Comparison of ENCODE assay signal across 10 mouse cellular contexts in genomic region chr5:123019336-123020016, GRCm38 (mm10). TPM values are rescaled to one million over a fixed set of nuclear protein-coding genes. Genes with fewer than 3 reads are reported as not detected.
DNase-seq lines count a peak whose midpoint lies in the region; ATAC-seq and TF ChIP-seq lines count a peak whose summit lies in the region.
"Had no signal": no experiment of that assay in that cellular context is flagged by ENCODE, and none has a peak within 500 bp of the region (broad histone marks: within the 10 kb centered on the region; RNA-seq: fewer than 3 reads in every experiment).

No protein-coding gene starts in this region.

- H3K9ac ChIP-seq in lung, embryonic 14.5 days, result peak overlapping the region; percentile 9; the same call in 1 of the 2 replicates
- H3K9ac ChIP-seq in limb, embryonic 14.5 days (ENCODE audit: low read depth, low read length, severe bottlenecking), result peak overlapping the region; percentile 28; the same call in 1 of the 2 replicates
- no peak overlapping the region for H3K9ac ChIP-seq in neural tube, embryonic 15.5 days (replicated peaks)

- TF ChIP-seq POLR2A in lung, adult 2 months (IDR thresholded peaks at IDR 0.05; ENCODE audit: borderline replicate concordance, extremely low read depth, low read depth, low read length), result no peak
- no peak for TF ChIP-seq POLR2A in limb, embryonic 14.5 days (IDR thresholded peaks at IDR 0.05; ENCODE audit: borderline replicate concordance, extremely low read depth, insufficient read depth, insufficient read length)

- H3K4me3 ChIP-seq in lung, embryonic 14.5 days (ENCODE audit: low read depth, low read length), result no peak overlapping the region
- H3K4me3 ChIP-seq in lung, adult 2 months (replicated peaks; ENCODE audit: extremely low read depth, low read depth, low read length), result no peak overlapping the region
- no peak overlapping the region for H3K4me3 ChIP-seq in limb, embryonic 14.5 days (replicated peaks; ENCODE audit: low read length)
- no peak overlapping the region for H3K4me3 ChIP-seq in neural tube, embryonic 15.5 days (replicated peaks)

- DNase-seq in lung, embryonic 14.5 days, result peak; percentile 40
- no peak for DNase-seq in lung, adult 2 months
- peak; percentile 60 to 66 for DNase-seq in heart, adult 18-20 months
- no peak for DNase-seq in limb, embryonic 14.5 days (ENCODE audit: low spot score)
- no peak for DNase-seq in kidney, adult 18-20 months
- DNase-seq in thymus, postnatal 14 days, result no peak
- DNase-seq in spleen, postnatal 10 days (ENCODE audit: low spot score in 2 of 2), result no peak

- peaks cover 14% of the 10 kb centered on the region for H3K4me1 ChIP-seq in lung, embryonic 14.5 days (ENCODE audit: insufficient read depth)
- H3K4me1 ChIP-seq in lung, adult 2 months (ENCODE audit: control insufficient read depth, insufficient read depth, low read length), result peaks cover 24% of the 10 kb centered on the region
- H3K4me1 ChIP-seq in limb, embryonic 14.5 days (ENCODE audit: control insufficient read depth, insufficient read depth, low read length), result peaks cover 32% of the 10 kb centered on the region
- H3K4me1 ChIP-seq in neural tube, embryonic 15.5 days, result peaks cover 33% of the 10 kb centered on the region

- H3K36me3 ChIP-seq in lung, embryonic 14.5 days (ENCODE audit: insufficient read depth), result no peaks in the 10 kb centered on the region
- H3K36me3 ChIP-seq in limb, embryonic 14.5 days (ENCODE audit: control insufficient read depth, insufficient read depth, low read length), result no peaks in the 10 kb centered on the region
- no peaks in the 10 kb centered on the region for H3K36me3 ChIP-seq in neural tube, embryonic 15.5 days

- no peak overlapping the region for H3K4me2 ChIP-seq in lung, embryonic 14.5 days
- peak overlapping the region; percentile 1; the same call in 1 of the 2 replicates for H3K4me2 ChIP-seq in limb, embryonic 14.5 days (replicated peaks; ENCODE audit: low read depth, low read length, severe bottlenecking)
- no peak overlapping the region for H3K4me2 ChIP-seq in neural tube, embryonic 15.5 days

- H3K9me3 ChIP-seq in lung, embryonic 14.5 days (ENCODE audit: low read depth, low read length), result no peaks in the 10 kb centered on the region
- H3K9me3 ChIP-seq in limb, embryonic 14.5 days (ENCODE audit: control insufficient read depth, low read length), result no peaks in the 10 kb centered on the region
- H3K9me3 ChIP-seq in neural tube, embryonic 15.5 days (replicated peaks), result no peaks in the 10 kb centered on the region
- H3K9me3 ChIP-seq: G1E had no signal

- no peak overlapping the region; the same call in 1 of the 2 replicates for H3K27ac ChIP-seq in lung, embryonic 14.5 days (ENCODE audit: low read depth)
- H3K27ac ChIP-seq in limb, embryonic 14.5 days (replicated peaks; ENCODE audit: low read depth, low read length), result peak overlapping the region; percentile 67
- H3K27ac ChIP-seq in neural tube, embryonic 15.5 days (replicated peaks), result peak overlapping the region; percentile 66

- TF ChIP-seq CTCF in lung, embryonic 14.5 days (IDR thresholded peaks at IDR 0.05; ENCODE audit: low read depth), result no peak
- TF ChIP-seq CTCF in lung, adult 2 months (IDR thresholded peaks at IDR 0.05; ENCODE audit: insufficient read depth, low read length), result no peak

- no peaks in the 10 kb centered on the region for H3K27me3 ChIP-seq in lung, embryonic 14.5 days (ENCODE audit: insufficient read depth, low read length)
- H3K27me3 ChIP-seq in limb, embryonic 14.5 days (ENCODE audit: control insufficient read depth, insufficient read depth, low read length), result no peaks in the 10 kb centered on the region
- no peaks in the 10 kb centered on the region for H3K27me3 ChIP-seq in neural tube, embryonic 15.5 days (replicated peaks)

- 40% methylated on average over 10 of the region's 10 CpGs for WGBS in lung, embryonic 14.5 days
- 20% methylated on average over 10 of the region's 10 CpGs for whole genome bisulfite sequencing in lung, adult 2 months
- WGBS in limb, embryonic 14.5 days, result 42% methylated on average over 10 of the region's 10 CpGs
- 51% methylated on average over 10 of the region's 10 CpGs for WGBS in neural tube, embryonic 15.5 days

- no peak for ATAC-seq in lung, embryonic 14.5 days (ENCODE audit: insufficient read depth)
- no peak for ATAC-seq in limb, embryonic 14.5 days (ENCODE audit: low FRiP score, low read depth)
- no peak for ATAC-seq in neural tube, embryonic 15.5 days (ENCODE audit: low FRiP score)

RNA-seq across cellular contexts. Expression of gene Orai1, which starts 4.6 kb away (rescaled TPM):
- 16.8 and 18.2 TPM in 2 replicates for polyA plus RNA-seq in lung, embryonic 14.5 days (2014; fragmentation: Nextera tagmentation; extraction: Ambion mirVana)
- polyA plus RNA-seq in lung, adult 2 months (2012; rRNA removed), result 113 and 137 TPM in 2 replicates
- 10 to 100 TPM; 12.2 to 12.5 TPM for total RNA-seq in heart, adult 18-20 months (2021)
- polyA plus RNA-seq in limb, embryonic 14.5 days (2012; rRNA removed), result 25.0 and 35.0 TPM in 2 replicates
- polyA plus RNA-seq in limb, embryonic 14.5 days (2014; fragmentation: Nextera tagmentation; extraction: Ambion mirVana), result 20.7 and 20.9 TPM in 2 replicates
- polyA plus RNA-seq in neural tube, embryonic 15.5 days (2015; fragmentation: Nextera tagmentation; extraction: Ambion mirVana), result 14.1 and 14.2 TPM in 2 replicates

RNA-seq across cellular contexts. Expression of gene Morn3, which starts 27.3 kb away (rescaled TPM):
- 0.72 TPM in 1 of 2 replicates, not detected in the other for polyA plus RNA-seq in lung, embryonic 14.5 days (2014; fragmentation: Nextera tagmentation; extraction: Ambion mirVana)
- 0.77 and 2.9 TPM in 2 replicates for polyA plus RNA-seq in lung, adult 2 months (2012; rRNA removed)
- not detected for total RNA-seq in heart, adult 18-20 months (2021)
- not detected in 2 replicates for polyA plus RNA-seq in limb, embryonic 14.5 days (2012; rRNA removed)
- not detected in 2 replicates for polyA plus RNA-seq in limb, embryonic 14.5 days (2014; fragmentation: Nextera tagmentation; extraction: Ambion mirVana)
- polyA plus RNA-seq in neural tube, embryonic 15.5 days (2015; fragmentation: Nextera tagmentation; extraction: Ambion mirVana), result 0.68 TPM in 1 of 2 replicates, not detected in the other
- total RNA-seq: G1E; left cerebral cortex, postnatal 10 days had no signal
- polyA plus RNA-seq: G1E had no signal

RNA-seq across cellular contexts. Expression of gene Kdm2b, which starts 29.9 kb away (rescaled TPM):
- 38.5 and 46.7 TPM in 2 replicates for polyA plus RNA-seq in lung, embryonic 14.5 days (2014; fragmentation: Nextera tagmentation; extraction: Ambion mirVana)
- polyA plus RNA-seq in lung, adult 2 months (2012; rRNA removed), result 16.6 and 20.1 TPM in 2 replicates
- total RNA-seq in heart, adult 18-20 months (2021), result 10 to 100 TPM; 10.6 to 14.2 TPM
- polyA plus RNA-seq in limb, embryonic 14.5 days (2012; rRNA removed), result 40.9 and 45.8 TPM in 2 replicates
- polyA plus RNA-seq in limb, embryonic 14.5 days (2014; fragmentation: Nextera tagmentation; extraction: Ambion mirVana), result 37.0 and 41.7 TPM in 2 replicates
- 81.4 and 89.2 TPM in 2 replicates for polyA plus RNA-seq in neural tube, embryonic 15.5 days (2015; fragmentation: Nextera tagmentation; extraction: Ambion mirVana)

RNA-seq across cellular contexts. Expression of gene Tmem120b, which starts 48.7 kb away (rescaled TPM):
- polyA plus RNA-seq in lung, embryonic 14.5 days (2014; fragmentation: Nextera tagmentation; extraction: Ambion mirVana), result 8.2 and 10.0 TPM in 2 replicates
- 10.4 and 12.1 TPM in 2 replicates for polyA plus RNA-seq in lung, adult 2 months (2012; rRNA removed)
- 10 to 100 TPM; 10.1 to 10.3 TPM for total RNA-seq in heart, adult 18-20 months (2021)
- polyA plus RNA-seq in limb, embryonic 14.5 days (2012; rRNA removed), result 21.0 and 21.8 TPM in 2 replicates
- polyA plus RNA-seq in limb, embryonic 14.5 days (2014; fragmentation: Nextera tagmentation; extraction: Ambion mirVana), result 13.8 and 14.8 TPM in 2 replicates
- polyA plus RNA-seq in neural tube, embryonic 15.5 days (2015; fragmentation: Nextera tagmentation; extraction: Ambion mirVana), result 19.6 and 21.0 TPM in 2 replicates

Comparison
In these comparisons a context has a peak if more than half of its experiments do, and no peak if none do; other contexts are left out.
1. DNase-seq: peak in lung, embryonic 14.5 days (single experiment) and heart, adult 18-20 months (2 of 2); none in lung, adult 2 months (single experiment), limb, embryonic 14.5 days (single experiment), kidney, adult 18-20 months (single experiment), thymus, postnatal 14 days (single experiment) and spleen, postnatal 10 days (0 of 2).